Mouse (Mus musculus) lung, postnatal 0 days (tissue): ENCODE data around the gene Adamts7. TPM values are rescaled to one million over a fixed set of nuclear protein-coding genes. Genes with fewer than 3 reads are reported as not detected.

ENCODE experiments used
- ATAC-seq: fragments of 200-750 bp; cut with Nextera tagmentation; 2 replicates; pipeline ENCODE4 v1.8.0; 2017; ENCODE audit warnings: moderate library complexity
- DNase-seq: peaks from one replicate; pipeline ENCODE4 v3.0.0-alpha.2; 2016; ENCODE audit warnings: low spot score
- H3K27ac ChIP-seq: fragments of 300-500 bp; sonication (generic); 2 replicates; pipeline ENCODE4 v1.5.1; 2014; ENCODE audit warnings: antibody characterized with exemption, mild to moderate bottlenecking, low read length, mixed read lengths
- H3K27me3 ChIP-seq: fragments of 300-500 bp; sonication (generic); replicated peaks from 2 replicates; pipeline ENCODE4 v1.6.1; 2014; ENCODE audit warnings: low read length, mixed read lengths; ENCODE audit not compliant: insufficient read depth
- H3K36me3 ChIP-seq: fragments of 300-500 bp; sonication (generic); 2 replicates; pipeline ENCODE4 v1.6.1; 2014; ENCODE audit warnings: low read length, mixed read lengths; ENCODE audit not compliant: insufficient read depth
- H3K4me1 ChIP-seq: fragments of 300-500 bp; sonication (generic); 2 replicates; pipeline ENCODE4 v1.6.1; 2014; ENCODE audit warnings: antibody characterized with exemption, low read depth, low read length, mixed read lengths; ENCODE audit not compliant: insufficient read depth
- H3K4me2 ChIP-seq: fragments of 300-500 bp; sonication (generic); replicated peaks from 2 replicates; pipeline ENCODE4 v1.6.1; 2014; ENCODE audit warnings: low read depth, mild to moderate bottlenecking, low read length, moderate library complexity, mixed read lengths
- H3K4me3 ChIP-seq: fragments of 300-500 bp; sonication (generic); 2 replicates; pipeline ENCODE4 v1.5.1; 2014; ENCODE audit warnings: low read depth, low read length
- H3K9ac ChIP-seq: fragments of 300-500 bp; sonication (generic); replicated peaks from 2 replicates; pipeline ENCODE4 v1.6.1; 2014; ENCODE audit warnings: low read depth, mild to moderate bottlenecking
- H3K9me3 ChIP-seq: fragments of 300-500 bp; sonication (generic); 2 replicates; pipeline ENCODE4 v1.6.1; 2016; ENCODE audit warnings: low read length, mixed read lengths
- CTCF ChIP-seq: IDR thresholded peaks from 2 replicates; pipeline ENCODE4 v1.5.1; 2016; ENCODE audit warnings: antibody characterized with exemption, mild to moderate bottlenecking
- EP300 ChIP-seq: IDR thresholded peaks from 2 replicates; pipeline ENCODE4 v1.6.1; 2016; ENCODE audit warnings: antibody characterized with exemption, mild to moderate bottlenecking, control low read depth
- WGBS: fragments of 180-500 bp; shearing (Covaris S2); extraction: QIAGEN DNeasy Blood & Tissue Kit; methylation state at CpG from one replicate; pipeline ENCODE4 v1.1.7; 2014; 5-methylcytosine and 5-hydroxymethylcytosine counted together
- polyA plus RNA-seq: library from polyadenylated mRNA; unstranded; fragments of >200 nt; fragmentation: Nextera tagmentation; extraction: Ambion mirVana; gene quantifications from 2 replicates; pipeline ENCODE4 v1.2.1, GENCODE M21; 2015

Adamts7 gene
- polyA plus RNA-seq, 1 experiment from 2014 or later, result 4.1 TPM

DNA sequence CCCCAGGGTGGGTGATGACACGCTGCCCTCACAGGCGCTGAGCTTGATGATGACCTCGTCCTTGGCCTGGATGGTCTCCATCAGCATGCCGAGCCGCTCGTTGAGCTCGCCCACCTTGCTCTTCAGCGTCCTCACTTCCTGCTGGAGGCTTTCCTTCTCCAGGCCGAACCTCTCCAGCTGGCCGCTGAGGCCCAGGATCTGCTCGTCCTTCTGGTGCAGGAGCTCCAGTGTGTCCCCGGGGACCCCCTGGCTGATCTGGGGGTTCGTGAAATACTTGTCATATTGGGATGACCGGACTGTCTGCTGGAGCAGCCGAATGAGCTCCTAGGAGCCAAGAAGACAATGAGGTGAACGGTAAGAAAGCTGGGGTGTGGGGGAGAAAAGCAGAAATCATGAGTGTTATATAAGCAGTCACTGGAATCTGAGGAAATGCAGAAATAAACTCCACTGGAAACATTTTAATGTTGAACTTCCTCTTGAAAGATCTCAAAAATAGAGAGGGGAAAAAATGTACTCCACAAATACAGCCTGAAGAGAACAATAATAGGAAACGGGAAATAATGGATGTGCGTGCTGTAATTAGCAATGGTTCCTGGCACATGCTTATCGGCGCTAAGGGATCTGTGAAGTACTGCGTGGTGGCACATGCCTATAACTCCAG, 63.3 kb downstream of the Adamts7 start:
- ATAC-seq (peak; percentile 67), DNase-seq (peak; percentile 49)
- Histone ChIP-seq H3K27me3 (no peaks in the 10 kb centered on the region), H3K36me3 (peaks cover 5% of the 10 kb centered on the region; the same call in 1 of the 2 replicates), H3K4me1 (no peaks in the 10 kb centered on the region), H3K9ac (no peak overlapping the region), H3K4me3 (no peak overlapping the region), H3K9me3 (no peaks in the 10 kb centered on the region), H3K27ac (peak overlapping the region; percentile 26; the same call in 1 of the 2 replicates), H3K4me2 (0 out of 2 replicates have a peak overlapping the region, but pooled peaks have one; percentile 11)
- 57% methylated on average over 21 of the region's 21 CpGs for WGBS
- TF ChIP-seq EP300 (peak; percentile 60), CTCF (no peak)

DNA sequence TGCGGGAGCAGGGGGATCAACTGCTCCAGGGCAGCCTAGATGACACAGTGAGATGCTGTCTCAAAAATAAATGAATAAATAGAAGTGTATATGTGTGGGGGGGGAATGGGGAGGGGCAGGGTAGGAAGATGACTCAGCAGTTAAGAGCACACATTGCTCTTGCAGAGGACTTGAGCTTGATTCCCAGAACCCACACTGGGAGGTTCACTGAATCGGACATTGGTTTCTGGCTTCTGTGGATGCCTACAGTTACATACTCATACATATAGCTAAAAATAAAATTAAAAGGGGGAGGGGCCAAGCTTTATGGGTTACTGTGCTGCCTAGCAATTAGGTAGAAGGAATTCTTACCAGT, 63.9 kb downstream of the Adamts7 start:
- WGBS, result 66% methylated on average over 2 of the region's 2 CpGs
- Histone ChIP-seq H3K27me3 (no peaks in the 10 kb centered on the region), H3K4me1 (no peaks in the 10 kb centered on the region), H3K9me3 (no peaks in the 10 kb centered on the region), H3K9ac (no peak overlapping the region), H3K4me3 (no peak overlapping the region), H3K27ac (no peak overlapping the region), H3K36me3 (peaks cover 5% of the 10 kb centered on the region; the same call in 1 of the 2 replicates), H3K4me2 (no peak overlapping the region)
- DNase-seq, result no peak
- ATAC-seq, result no peak; the same call in 1 of the 2 replicates
- TF ChIP-seq CTCF (no peak), EP300 (no peak)

DNA sequence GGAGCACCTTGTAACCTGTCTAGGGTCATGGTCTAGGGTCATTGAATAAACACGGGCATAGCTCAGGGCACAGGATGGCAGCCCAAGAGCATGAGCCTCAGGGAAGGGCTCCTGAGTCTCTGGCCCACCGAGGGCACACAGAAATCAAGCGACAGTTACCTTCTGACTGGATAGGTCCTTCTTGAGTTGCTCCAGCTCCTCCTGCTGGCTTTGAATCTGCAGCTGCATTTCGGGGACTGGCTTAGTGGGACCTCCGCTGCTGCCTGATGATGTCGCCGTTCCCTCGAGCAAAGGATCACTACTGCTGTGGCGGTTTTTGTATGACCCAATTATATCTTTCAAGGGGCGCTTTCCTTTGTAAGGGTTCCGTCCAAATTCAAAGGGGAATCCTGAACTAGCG, 64.3 kb downstream of the Adamts7 start:
- Histone ChIP-seq H3K36me3 (peaks cover 5% of the 10 kb centered on the region; the same call in 1 of the 2 replicates), H3K4me2 (no peak overlapping the region), H3K4me3 (no peak overlapping the region), H3K27me3 (no peaks in the 10 kb centered on the region), H3K4me1 (no peaks in the 10 kb centered on the region), H3K27ac (no peak overlapping the region), H3K9me3 (no peaks in the 10 kb centered on the region), H3K9ac (no peak overlapping the region)
- TF ChIP-seq CTCF (peak; percentile 39), EP300 (no peak)
- DNase-seq (no peak), ATAC-seq (no peak)
- 74% methylated on average over 12 of the region's 12 CpGs for whole genome bisulfite sequencing

DNA sequence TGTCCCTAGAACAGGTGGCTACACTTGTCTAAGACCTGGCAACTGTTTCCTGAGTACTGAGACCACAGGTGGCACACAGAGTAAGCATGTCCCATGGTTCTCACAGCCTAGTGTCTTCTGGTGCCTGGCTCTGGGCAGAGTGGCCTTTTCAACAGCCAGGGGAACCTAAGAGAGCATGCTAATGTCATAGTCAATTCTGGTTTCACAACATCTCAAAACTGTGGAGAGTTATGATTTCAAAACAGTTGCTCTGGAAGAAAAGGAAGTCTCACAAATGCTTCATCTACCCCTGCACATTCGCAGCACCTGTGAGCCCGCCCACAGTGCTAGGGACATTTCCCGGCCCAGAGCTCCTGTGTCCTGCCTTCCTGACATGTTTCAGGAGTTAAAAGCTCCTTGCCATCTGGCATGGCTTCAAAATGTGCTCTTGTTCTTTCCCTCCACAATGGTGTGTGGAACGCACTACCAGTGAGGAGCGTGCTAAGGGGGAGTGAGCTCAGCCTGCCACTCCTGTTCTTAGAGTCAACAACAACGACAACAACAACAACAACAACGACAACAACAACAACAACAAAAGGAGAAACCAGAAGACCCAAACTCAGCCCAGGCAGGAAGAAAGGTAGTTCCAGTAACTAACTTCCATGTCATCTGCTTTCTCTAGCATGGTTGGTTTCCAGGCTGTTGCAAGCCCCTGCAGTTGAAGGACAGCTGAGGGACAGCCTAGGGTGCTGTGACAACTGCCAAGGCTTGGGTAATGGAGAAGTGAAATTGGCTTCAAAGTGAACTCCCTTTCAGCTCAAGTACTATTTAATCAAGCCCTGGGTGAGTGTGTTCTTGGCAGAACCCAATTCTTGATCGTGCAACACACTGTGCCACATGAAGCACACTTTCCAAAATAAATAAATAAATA, 70.2 kb downstream of the Adamts7 start:
- peak; percentile 72 for DNase-seq
- Histone ChIP-seq H3K9ac (no peak overlapping the region), H3K4me2 (no peak overlapping the region), H3K36me3 (no peaks in the 10 kb centered on the region), H3K4me3 (no peak overlapping the region), H3K9me3 (no peaks in the 10 kb centered on the region), H3K27ac (no peak overlapping the region), H3K4me1 (0 out of 2 replicates have a peak, but pooled peaks cover 2% of the 10 kb centered on the region), H3K27me3 (no peaks in the 10 kb centered on the region)
- no peak for TF ChIP-seq EP300
- no peak for TF ChIP-seq CTCF
- WGBS, result 53% methylated on average over 8 of the region's 8 CpGs
- ATAC-seq, result peak; percentile 66

DNA sequence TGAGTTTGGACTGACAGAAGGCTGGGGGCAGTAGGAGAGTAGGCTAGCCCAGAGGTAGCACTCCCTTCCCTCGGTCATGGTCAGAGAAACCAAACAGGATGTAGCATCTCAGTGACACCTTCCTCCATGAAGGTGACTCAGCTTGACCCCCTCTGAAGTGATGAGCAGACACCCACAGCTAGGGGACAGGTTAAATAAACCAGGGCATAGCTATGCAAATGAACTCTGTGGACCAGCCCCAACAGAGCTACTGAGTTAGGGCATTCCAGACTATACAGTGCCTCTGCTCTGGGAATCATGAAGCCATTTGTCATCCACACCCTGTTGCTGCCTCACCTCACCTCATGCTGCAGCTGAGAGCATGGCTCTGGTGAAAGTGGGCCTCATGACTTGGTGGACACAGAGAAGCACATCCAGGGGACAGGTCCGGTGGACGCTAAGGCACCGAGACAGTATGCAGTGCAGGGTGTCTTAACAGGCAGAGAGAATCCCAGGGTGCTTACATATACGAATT, 71.1 kb downstream of the Adamts7 start:
- ATAC-seq (no peak), DNase-seq (no peak)
- H3K9me3 ChIP-seq, result no peaks in the 10 kb centered on the region
- no peak overlapping the region for H3K9ac ChIP-seq
- 0 out of 2 replicates have a peak, but pooled peaks cover 2% of the 10 kb centered on the region for H3K4me1 ChIP-seq
- TF ChIP-seq CTCF (no peak), EP300 (no peak)
- no peak overlapping the region for H3K4me3 ChIP-seq
- H3K27ac ChIP-seq, result no peak overlapping the region
- H3K4me2 ChIP-seq, result no peak overlapping the region
- H3K27me3 ChIP-seq, result no peaks in the 10 kb centered on the region
- no peaks in the 10 kb centered on the region for H3K36me3 ChIP-seq
- 81% methylated on average over 5 of the region's 5 CpGs for WGBS

DNA sequence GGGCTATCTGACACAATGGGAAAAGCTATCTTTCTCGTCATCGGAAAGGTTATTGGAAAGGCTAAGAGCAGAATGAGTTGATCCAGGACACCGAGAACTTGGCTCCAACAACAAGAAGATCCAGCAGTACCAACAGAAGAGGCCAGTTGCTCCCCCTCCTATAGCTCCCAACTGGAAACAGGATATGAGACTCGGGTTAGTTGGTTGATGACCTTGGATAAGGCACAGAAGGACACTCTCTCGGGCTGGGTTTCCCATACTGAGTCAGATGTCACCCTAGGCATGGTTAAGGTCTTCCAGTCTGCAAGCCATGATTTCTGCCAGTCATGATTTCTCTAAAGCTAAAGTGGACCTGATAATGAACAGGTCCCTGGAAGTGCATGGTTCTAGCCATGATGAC, 71.9 kb downstream of the Adamts7 start:
- WGBS, result 73% methylated on average over 5 of the region's 5 CpGs
- Histone ChIP-seq H3K4me1 (0 out of 2 replicates have a peak, but pooled peaks cover 2% of the 10 kb centered on the region), H3K36me3 (no peaks in the 10 kb centered on the region), H3K9ac (no peak overlapping the region), H3K4me2 (no peak overlapping the region), H3K27ac (no peak overlapping the region), H3K27me3 (no peaks in the 10 kb centered on the region), H3K4me3 (no peak overlapping the region), H3K9me3 (no peaks in the 10 kb centered on the region)
- no peak for DNase-seq
- TF ChIP-seq CTCF (no peak), EP300 (no peak)
- no peak for ATAC-seq
